Mouse (Mus musculus): ENCODE data around the gene Gal3st4.

The Gal3st4 gene

GRCm38 (mm10) chr5:138272409-138272923 is at the start of gene Gal3st4:
Gal3st4 (minus strand) TSS chr5:138272840.
- DNase-seq = no peak

- no peak for DNase-seq
Observed at GRCm38 (mm10) chr5:138312795-138313194, 40.2 kb upstream of the Gal3st4 start.

- DNase-seq = no peak
Observed at GRCm38 (mm10) chr5:138299613-138300012, 27.0 kb upstream of the Gal3st4 start.

GRCm38 (mm10) chr5:138294158-138294557 is 21.5 kb upstream of the Gal3st4 start:
- no peak for DNase-seq

- DNase-seq = no peak
Observed at GRCm38 (mm10) chr5:138291638-138292037, 19.0 kb upstream of the Gal3st4 start.

GRCm38 (mm10) chr5:138287861-138288260 is 15.2 kb upstream of the Gal3st4 start:
- no peak for DNase-seq

GRCm38 (mm10) chr5:138283540-138283939 is 10.9 kb upstream of the Gal3st4 start:
- DNase-seq = no peak

- no peak for DNase-seq
Observed at GRCm38 (mm10) chr5:138281798-138282197, 9.2 kb upstream of the Gal3st4 start.

GRCm38 (mm10) chr5:138280829-138281228 is 8.2 kb upstream of the Gal3st4 start:
- DNase-seq = no peak

GRCm38 (mm10) chr5:138280425-138280768 is 7.8 kb upstream of the Gal3st4 start:
- no peak for DNase-seq

GRCm38 (mm10) chr5:138279585-138280424 is 7.2 kb upstream of the Gal3st4 start, which contains the start of the genes Gm43720, Gpc2 and Stag3:
Gm43720 (minus strand) TSS chr5:138279958.
Gpc2 (minus strand) TSS chr5:138280005.
Stag3 (plus strand) TSS chr5:138280240.
- peak; percentile 84 for DNase-seq

- no peak for DNase-seq
Observed at GRCm38 (mm10) chr5:138277994-138278393, 5.4 kb upstream of the Gal3st4 start.

- DNase-seq = no peak
Observed at GRCm38 (mm10) chr5:138275216-138276050, 2.8 kb upstream of the Gal3st4 start.

- no peak for DNase-seq
Observed at GRCm38 (mm10) chr5:138274186-138274585, 1.5 kb upstream of the Gal3st4 start.

- no peak for DNase-seq
Observed at GRCm38 (mm10) chr5:138271232-138271631, 1.4 kb downstream of the Gal3st4 start.

GRCm38 (mm10) chr5:138268980-138269379 is 3.7 kb downstream of the Gal3st4 start:
- no peak for DNase-seq

- no peak for DNase-seq
Observed at GRCm38 (mm10) chr5:138267114-138267513, 5.5 kb downstream of the Gal3st4 start.

- no peak for DNase-seq
Observed at GRCm38 (mm10) chr5:138265712-138266111, 6.9 kb downstream of the Gal3st4 start.

GRCm38 (mm10) chr5:138264207-138264578 is 8.4 kb downstream of the Gal3st4 start:
- no peak for DNase-seq

- DNase-seq = peak; percentile 96
Observed at GRCm38 (mm10) chr5:138263260-138264206, 9.1 kb downstream of the Gal3st4 start, which contains the start of gene BC037034. BC037034 (minus strand) TSS chr5:138264033.

GRCm38 (mm10) chr5:138262582-138263240 is 9.9 kb downstream of the Gal3st4 start:
- DNase-seq = no peak

GRCm38 (mm10) chr5:138262001-138262400 is 10.6 kb downstream of the Gal3st4 start:
- no peak for DNase-seq

Data from right cerebral cortex, postnatal 14 days (tissue).